Mouse (Mus musculus) lung, postnatal 0 days (tissue): ENCODE data around the gene Loxl3.

Experiments
- CTCF ChIP-seq: IDR thresholded peaks from 2 replicates; pipeline ENCODE4 v1.5.1; 2016; ENCODE audit warnings: antibody characterized with exemption, mild to moderate bottlenecking
- EP300 ChIP-seq: IDR thresholded peaks from 2 replicates; pipeline ENCODE4 v1.6.1; 2016; ENCODE audit warnings: antibody characterized with exemption, mild to moderate bottlenecking, control low read depth

GRCm38 (mm10) chr6:83068706-83069487 is 34.9 kb downstream of the Loxl3 start:
- no peak for TF ChIP-seq CTCF
- TF ChIP-seq EP300: no peak
